Mouse (Mus musculus) myocyte (in vitro differentiated cells): ENCODE data around the gene Lcn2. TPM values are rescaled to one million over a fixed set of nuclear protein-coding genes. Genes with fewer than 3 reads are reported as not detected.
A peak's percentile ranks its signal among the peaks of the same experiment; 100 is the strongest.

ENCODE experiments used
- H3K27me3 ChIP-seq: one replicate; pipeline ENCODE4 v1.6.1; 2011; ENCODE audit not compliant: control insufficient read depth, insufficient read depth, insufficient read length
- H3K36me3 ChIP-seq: one replicate; pipeline ENCODE4 v1.6.1; 2011; ENCODE audit not compliant: control insufficient read depth, insufficient read depth
- H3K4me2 ChIP-seq: one replicate; pipeline ENCODE4 v1.6.1; 2011; ENCODE audit warnings: low read depth, control low read depth
- H3K4me3 ChIP-seq: one replicate; pipeline ENCODE4 v1.5.1; 2011; ENCODE audit warnings: mild to moderate bottlenecking, control low read depth, moderate library complexity
- H3K79me2 ChIP-seq: one replicate; pipeline ENCODE4 v1.6.1; 2011; ENCODE audit not compliant: control insufficient read depth, insufficient read depth
- H3ac ChIP-seq: one replicate; pipeline ENCODE4 v1.6.1; 2011; ENCODE audit not compliant: control insufficient read depth, insufficient read length
- CEBPB ChIP-seq: IDR thresholded peaks from 2 replicates; pipeline ENCODE4 v1.6.1; 2011; ENCODE audit warnings: mild to moderate bottlenecking, moderate library complexity; ENCODE audit not compliant: poor library complexity, insufficient read depth, severe bottlenecking
- E2F4 ChIP-seq: IDR thresholded peaks from one replicate; pipeline ENCODE4 v1.6.1; 2011; ENCODE audit warnings: mild to moderate bottlenecking, control low read depth, moderate library complexity; ENCODE audit not compliant: insufficient read depth
- MAX ChIP-seq: IDR thresholded peaks from one replicate; pipeline ENCODE4 v1.6.1; 2011; ENCODE audit warnings: low read depth, mild to moderate bottlenecking, control low read depth
- MYOD1 ChIP-seq, 3 experiments: IDR thresholded peaks; one replicate each; pipeline ENCODE4 v1.6.1; 2011; ENCODE audit warnings: control low read depth in 2 of 3, low read depth in 2 of 3, mild to moderate bottlenecking in 2 of 3, moderate library complexity in 1 of 3; ENCODE audit not compliant: insufficient read length in 2 of 3, control insufficient read depth in 1 of 3
- MYOG ChIP-seq, 3 experiments: IDR thresholded peaks; one replicate each; pipeline ENCODE4 v1.6.1; 2011; ENCODE audit warnings: control low read depth in 2 of 3, low read depth in 2 of 3, mild to moderate bottlenecking in 2 of 3; ENCODE audit not compliant: insufficient read length in 2 of 3, control insufficient read depth in 1 of 3, insufficient read depth in 1 of 3
- POLR2A ChIP-seq: IDR thresholded peaks from one replicate; pipeline ENCODE4 v1.6.1; 2011; ENCODE audit warnings: low read depth, mild to moderate bottlenecking, control low read depth, moderate library complexity; ENCODE audit not compliant: insufficient read length
- POLR2AphosphoS2 ChIP-seq: IDR thresholded peaks from one replicate; pipeline ENCODE4 v1.6.1; 2011; ENCODE audit warnings: low read depth, control low read depth; ENCODE audit not compliant: insufficient read length
- REST ChIP-seq: IDR thresholded peaks from one replicate; pipeline ENCODE4 v1.6.1; 2011; ENCODE audit warnings: mild to moderate bottlenecking, control low read depth, moderate library complexity; ENCODE audit not compliant: insufficient read depth, insufficient read length
- SRF ChIP-seq: IDR thresholded peaks from one replicate; pipeline ENCODE4 v1.6.1; 2011; ENCODE audit warnings: low read depth; ENCODE audit not compliant: control insufficient read depth, insufficient read length
- TCF12 ChIP-seq: IDR thresholded peaks from one replicate; pipeline ENCODE4 v1.6.1; 2011; ENCODE audit warnings: mild to moderate bottlenecking, control low read depth; ENCODE audit not compliant: poor library complexity, insufficient read depth, severe bottlenecking
- TCF3 ChIP-seq: IDR thresholded peaks from one replicate; pipeline ENCODE4 v1.6.1; 2011; ENCODE audit warnings: low read depth, control low read depth; ENCODE audit not compliant: insufficient read length
- USF1 ChIP-seq: IDR thresholded peaks from one replicate; pipeline ENCODE4 v1.6.1; 2011; ENCODE audit warnings: low read depth, mild to moderate bottlenecking, control low read depth, moderate library complexity
- polyA plus RNA-seq: library from polyadenylated mRNA; unstranded; fragments of >200 nt; fragmentation: generic; extraction: Trizol; gene quantifications from one replicate; pipeline ENCODE4 v1.2.1, GENCODE M21; 2012; ENCODE audit warnings: missing spikeins

Gene Lcn2
- polyA plus RNA-seq, 1 experiment: 0.02 TPM

DNA sequence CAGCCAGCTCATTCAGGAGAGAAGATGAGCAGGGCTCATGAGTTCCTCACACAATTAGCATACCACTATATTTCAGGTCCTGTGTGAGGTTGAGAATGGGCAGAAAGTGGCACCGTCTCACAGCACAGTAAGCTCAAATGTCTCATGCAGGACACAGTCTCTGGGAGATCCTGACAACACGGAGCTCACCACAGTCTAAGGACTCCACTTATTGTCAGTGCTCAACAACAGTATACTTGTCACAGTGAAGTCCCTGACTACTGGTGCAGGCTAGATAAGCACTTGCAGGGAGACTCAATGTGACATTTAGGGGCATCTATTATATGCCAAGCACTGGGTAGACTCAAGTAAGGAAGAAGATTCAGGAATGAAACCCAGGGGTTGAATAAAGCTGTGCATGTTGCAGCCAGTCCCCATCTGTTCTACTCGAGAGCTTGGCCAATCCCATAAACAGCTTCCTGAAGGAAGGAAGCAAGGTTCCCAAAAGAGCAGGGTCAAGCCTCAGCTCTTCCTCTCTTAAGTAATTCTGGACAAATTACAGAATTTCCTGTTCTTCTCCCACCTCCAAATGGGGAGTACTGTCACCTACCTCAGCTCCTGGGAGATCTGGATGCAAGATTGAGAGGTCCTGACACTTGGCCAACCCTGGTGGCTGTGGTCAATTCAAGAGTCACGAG, 41.3 kb upstream of the Lcn2 start:
- TF ChIP-seq MAX (no peak), MYOG (IDR thresholded peaks at IDR 0.05; ENCODE audit: control insufficient read depth in 1 of 3, insufficient read depth in 1 of 3, insufficient read length in 2 of 3, low read depth in 2 of 3) (no peak), POLR2AphosphoS2 (no peak), CEBPB (no peak), POLR2A (no peak), E2F4 (no peak), TCF3 (no peak), TCF12 (no peak), MYOD1 (IDR thresholded peaks at IDR 0.05; ENCODE audit: control insufficient read depth in 1 of 3, insufficient read length in 2 of 3, low read depth in 2 of 3) (no peak), SRF (no peak), REST (no peak), USF1 (no peak)
- Histone ChIP-seq H3K4me2 (peak overlapping the region; percentile 86), H3K36me3 (no peaks in the 10 kb centered on the region), H3K4me3 (no peak overlapping the region), H3ac (no peak overlapping the region), H3K79me2 (peaks cover 52% of the 10 kb centered on the region), H3K27me3 (no peaks in the 10 kb centered on the region)

DNA sequence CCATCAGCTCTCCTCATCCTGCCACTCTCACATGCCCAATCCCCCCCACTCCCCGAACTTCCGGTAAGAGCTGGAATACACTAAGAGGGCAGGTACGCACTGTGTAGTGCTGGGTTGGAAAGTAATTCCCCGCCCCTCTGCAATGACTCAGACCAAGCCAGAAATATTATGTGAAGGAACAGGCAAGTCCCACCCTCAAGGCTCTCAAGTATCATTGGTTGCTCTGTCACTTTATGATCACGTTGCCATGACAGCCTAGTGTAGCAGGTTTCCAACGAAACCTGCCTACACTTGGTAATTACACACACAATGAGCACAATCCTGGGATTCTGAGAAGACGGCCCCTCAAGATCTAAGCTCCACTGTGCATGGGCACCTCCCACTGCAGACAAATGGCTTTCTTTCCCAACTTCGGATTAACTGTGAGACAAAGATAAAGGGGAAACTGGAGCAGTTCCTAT, 40.2 kb upstream of the Lcn2 start:
- Histone ChIP-seq H3K4me2 (peak overlapping the region; percentile 86), H3K4me3 (no peak overlapping the region), H3K27me3 (no peaks in the 10 kb centered on the region), H3K36me3 (no peaks in the 10 kb centered on the region), H3ac (no peak overlapping the region), H3K79me2 (peaks cover 54% of the 10 kb centered on the region)
- TF ChIP-seq MAX: no peak
- no peak for TF ChIP-seq E2F4

DNA sequence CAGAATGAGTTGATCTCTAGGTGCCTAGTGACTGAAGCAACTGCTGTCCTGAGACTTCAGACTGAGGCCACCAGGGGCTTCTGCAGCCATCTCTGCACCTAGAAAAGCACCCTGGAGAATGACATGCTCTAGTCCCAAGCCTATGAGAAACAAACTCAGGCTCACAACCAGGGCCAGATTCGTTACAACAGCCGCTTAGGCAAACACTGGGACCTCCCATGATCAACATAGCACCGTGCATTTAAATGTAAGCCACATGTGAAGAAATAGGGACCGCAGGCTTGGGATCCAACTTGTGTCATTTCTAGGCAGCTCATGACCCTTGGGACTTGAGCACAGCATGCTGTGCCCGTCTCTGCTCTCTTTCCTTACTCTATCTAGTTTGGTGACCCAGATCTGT, 39.7 kb upstream of the Lcn2 start:
- TF ChIP-seq MAX (no peak), MYOD1 (IDR thresholded peaks at IDR 0.05; ENCODE audit: control insufficient read depth in 1 of 3, insufficient read length in 2 of 3, low read depth in 2 of 3) (no peak), POLR2AphosphoS2 (no peak), POLR2A (no peak), REST (no peak)
- peaks cover 60% of the 10 kb centered on the region for H3K79me2 ChIP-seq
- no peak overlapping the region for H3K4me3 ChIP-seq
- no peaks in the 10 kb centered on the region for H3K36me3 ChIP-seq
- no peaks in the 10 kb centered on the region for H3K27me3 ChIP-seq
- H3K4me2 ChIP-seq: peak overlapping the region; percentile 86
- no peak overlapping the region for H3ac ChIP-seq

- Histone ChIP-seq H3K4me3 (no peak overlapping the region), H3K27me3 (no peaks in the 10 kb centered on the region), H3ac (no peak overlapping the region), H3K4me2 (no peak overlapping the region), H3K36me3 (no peaks in the 10 kb centered on the region), H3K79me2 (peaks cover 65% of the 10 kb centered on the region)
- TF ChIP-seq MYOD1 (IDR thresholded peaks at IDR 0.05; ENCODE audit: control insufficient read depth in 1 of 3, insufficient read length in 2 of 3, low read depth in 2 of 3) (no peak), MAX (no peak), REST (no peak), SRF (no peak)
Observed at GRCm38 (mm10) chr2:32426141-32426540, 38.1 kb upstream of the Lcn2 start.

GRCm38 (mm10) chr2:32425568-32425967, 37.5 kb upstream of the Lcn2 start:
- no peak overlapping the region for H3K4me3 ChIP-seq
- TF ChIP-seq REST (no peak), MAX (no peak), MYOD1 (IDR thresholded peaks at IDR 0.05; ENCODE audit: control insufficient read depth in 1 of 3, insufficient read length in 2 of 3, low read depth in 2 of 3) (no peak), POLR2A (no peak), POLR2AphosphoS2 (no peak), CEBPB (no peak), USF1 (no peak)
- no peak overlapping the region for H3K4me2 ChIP-seq
- H3K27me3 ChIP-seq: no peaks in the 10 kb centered on the region
- H3ac ChIP-seq: no peak overlapping the region
- no peaks in the 10 kb centered on the region for H3K36me3 ChIP-seq
- peaks cover 63% of the 10 kb centered on the region for H3K79me2 ChIP-seq
